Mouse (Mus musculus) kidney, postnatal 25 days (tissue): Measurements from ENCODE around the gene Gtf3c6.
A peak's percentile ranks its signal among the peaks of the same experiment; 100 is the strongest.

ENCODE experiments used
- DNase-seq, 2 experiments: peaks; one replicate each; pipeline ENCODE4 v3.0.0; 2021; ENCODE audit warnings: mixed read lengths in 2 of 2

The Gtf3c6 gene

DNA sequence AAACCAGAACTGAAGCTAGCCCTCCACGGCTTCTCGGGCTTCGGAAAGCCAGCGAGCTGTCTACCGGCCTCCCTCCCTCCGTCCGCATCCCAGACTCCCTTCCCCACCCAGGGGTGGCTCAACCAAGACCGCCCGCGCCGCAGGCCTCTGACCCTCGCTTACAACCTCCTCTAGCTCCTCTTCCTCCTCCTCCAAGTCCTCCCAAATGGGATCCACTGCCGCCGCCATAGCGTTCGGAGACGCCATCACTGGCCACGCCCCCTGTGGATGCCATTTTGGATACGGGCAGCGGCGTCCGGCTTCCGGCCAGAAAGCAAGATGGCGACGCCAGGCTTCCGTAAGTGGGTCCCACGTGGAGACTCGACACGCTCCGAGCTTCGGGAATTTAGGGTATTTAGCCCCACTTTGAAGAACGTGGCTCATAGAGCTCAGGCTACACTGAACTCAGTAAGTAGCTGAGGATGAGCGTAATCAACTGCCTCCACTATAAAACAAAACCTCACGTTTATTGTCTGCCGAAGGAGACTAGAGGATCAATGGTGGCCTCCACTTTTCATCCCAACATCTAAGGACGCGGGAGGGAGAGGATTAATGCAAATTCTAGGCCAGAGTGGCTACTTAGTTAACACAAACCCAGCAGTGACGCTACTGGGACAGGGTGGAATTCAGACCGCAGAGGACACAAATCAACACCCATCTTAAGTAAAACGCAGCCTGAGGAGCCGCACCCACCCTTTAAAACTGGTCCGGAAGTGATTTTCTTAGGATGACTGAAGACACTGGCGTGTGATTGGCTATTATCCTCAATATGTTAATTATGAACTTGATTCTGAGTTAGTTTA is at the start of gene Gtf3c6:
Gene Gtf3c6 (minus strand): TSS at position 695 of the 842 bp plus-strand sequence.
- peak; percentile 94 to 97 for DNase-seq

DNA sequence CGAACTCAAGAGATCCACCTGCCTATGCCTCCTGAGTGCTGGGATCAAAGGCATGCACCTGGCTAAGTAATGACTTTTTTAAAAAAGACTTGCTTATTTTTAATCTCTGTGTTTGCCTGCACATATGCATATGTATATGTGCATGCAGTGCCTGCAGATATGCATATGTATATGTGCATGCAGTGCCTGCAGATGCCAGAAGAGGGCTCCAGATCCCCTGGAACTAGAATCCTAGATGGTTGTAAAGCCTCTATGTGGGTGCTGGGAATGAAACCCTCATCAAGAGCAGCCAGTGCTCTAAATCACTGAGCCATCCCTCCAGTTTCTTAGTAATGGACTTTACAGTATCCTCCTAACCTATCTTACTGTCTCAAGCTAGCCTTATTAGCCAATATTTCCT is 48.1 kb upstream of the Gtf3c6 start:
- DNase-seq: no peak

GRCm38 (mm10) chr10:40302140-40302985 is 44.5 kb upstream of the Gtf3c6 start, which contains the start of gene Amd1:
Amd1 (minus strand) TSS chr10:40302186.
- DNase-seq: peak; percentile 100

DNA sequence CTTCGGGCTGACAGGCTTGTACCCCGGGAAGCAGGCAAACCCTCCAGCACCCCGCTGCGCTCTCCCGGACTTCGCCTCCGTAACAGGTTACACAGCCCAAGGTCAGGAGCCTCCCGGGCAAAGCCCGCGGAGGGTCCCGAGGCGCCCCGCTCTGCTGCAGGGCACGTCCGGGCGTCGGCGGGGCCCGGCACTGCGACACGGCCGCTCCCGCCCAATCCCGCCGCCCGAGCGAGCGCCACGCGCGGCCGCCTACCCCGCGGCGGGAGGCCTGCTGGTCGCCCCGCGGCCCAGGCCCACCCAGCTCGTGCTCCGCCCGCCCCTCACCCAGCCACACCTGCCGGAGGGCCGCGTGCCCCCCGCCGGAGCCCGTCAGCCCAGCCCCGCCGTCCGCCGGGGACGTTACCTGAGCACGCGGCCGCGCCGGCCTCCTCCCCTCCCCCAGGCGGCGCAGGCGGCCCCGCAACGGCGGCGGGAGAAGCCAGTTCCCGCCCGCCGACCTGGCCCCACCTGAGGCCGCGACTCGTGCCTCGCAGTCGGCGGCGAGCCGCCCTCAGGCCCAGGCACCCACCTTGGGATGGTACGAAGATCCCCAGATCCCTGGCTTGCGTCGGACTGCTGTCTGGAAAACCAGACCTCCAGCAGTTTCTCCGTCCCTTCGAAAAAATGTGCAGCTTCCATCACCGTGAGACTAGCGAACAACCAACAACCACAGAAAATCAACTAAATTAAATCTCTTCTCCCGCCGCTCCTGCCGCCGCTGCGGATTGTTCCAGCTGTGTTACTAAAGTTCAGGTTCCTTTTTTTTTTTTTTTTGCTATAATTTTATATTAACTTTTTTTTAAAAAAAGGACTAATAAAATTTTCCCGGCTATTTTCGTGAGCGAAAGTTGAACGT is 43.5 kb upstream of the Gtf3c6 start:
- peak; percentile 27 to 66 for DNase-seq

DNA sequence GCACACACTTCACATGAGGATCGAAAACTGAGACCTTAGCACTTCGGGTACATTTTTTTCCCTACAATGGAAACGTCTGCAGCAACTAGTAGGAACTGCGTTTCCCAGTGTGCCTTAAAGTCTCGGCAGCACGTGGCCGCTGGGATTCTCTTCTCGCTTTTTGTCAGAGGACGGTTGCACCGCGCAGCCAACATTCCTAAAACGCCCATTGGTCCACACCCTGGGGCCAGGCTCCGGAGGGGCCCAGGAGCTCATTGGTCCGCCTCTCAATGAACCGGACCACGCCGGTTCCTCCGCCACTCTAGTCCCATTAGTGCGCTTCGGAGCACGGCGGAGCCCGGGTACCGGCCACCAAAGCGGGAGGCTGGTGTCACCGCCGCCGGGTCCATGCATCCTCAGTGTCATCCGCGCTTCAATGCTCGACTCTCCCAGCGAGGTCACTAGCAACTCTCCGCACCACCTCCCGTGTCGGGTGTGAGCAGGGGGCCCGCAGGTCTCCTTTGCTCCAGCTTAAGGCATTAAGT is 42.8 kb upstream of the Gtf3c6 start:
- DNase-seq: peak; percentile 85 to 95

GRCm38 (mm10) chr10:40292640-40293039 is 34.7 kb upstream of the Gtf3c6 start:
- DNase-seq: no peak

GRCm38 (mm10) chr10:40286767-40287166 is 28.9 kb upstream of the Gtf3c6 start:
- DNase-seq: no peak

DNA sequence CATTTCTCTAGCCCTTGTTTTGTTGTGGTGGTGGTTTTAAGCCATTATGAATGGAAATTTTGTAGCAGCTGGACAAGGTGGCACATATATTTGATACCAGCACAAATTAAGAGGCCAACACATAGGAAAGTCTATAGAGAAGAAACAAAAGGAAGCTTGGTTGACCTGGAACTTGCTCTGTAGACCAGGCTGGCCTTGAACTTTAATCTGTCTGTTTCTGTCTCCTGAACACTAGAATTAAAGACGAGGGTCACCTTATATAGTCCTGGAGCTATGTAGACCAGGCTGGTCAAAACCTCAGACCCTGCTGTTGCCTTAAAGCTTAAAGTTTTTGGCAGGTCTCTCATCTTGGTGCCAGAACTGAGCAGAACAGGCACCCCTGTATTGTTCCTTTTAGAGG is 27.7 kb upstream of the Gtf3c6 start:
- no peak for DNase-seq

GRCm38 (mm10) chr10:40284997-40285396 is 27.1 kb upstream of the Gtf3c6 start:
- DNase-seq: no peak

- DNase-seq: no peak
These were observed 26.4 kb upstream of the Gtf3c6 start for GRCm38 (mm10) chr10:40284179-40284831.

- DNase-seq: no peak
These were observed 25.7 kb upstream of the Gtf3c6 start for GRCm38 (mm10) chr10:40283636-40284035.

DNA sequence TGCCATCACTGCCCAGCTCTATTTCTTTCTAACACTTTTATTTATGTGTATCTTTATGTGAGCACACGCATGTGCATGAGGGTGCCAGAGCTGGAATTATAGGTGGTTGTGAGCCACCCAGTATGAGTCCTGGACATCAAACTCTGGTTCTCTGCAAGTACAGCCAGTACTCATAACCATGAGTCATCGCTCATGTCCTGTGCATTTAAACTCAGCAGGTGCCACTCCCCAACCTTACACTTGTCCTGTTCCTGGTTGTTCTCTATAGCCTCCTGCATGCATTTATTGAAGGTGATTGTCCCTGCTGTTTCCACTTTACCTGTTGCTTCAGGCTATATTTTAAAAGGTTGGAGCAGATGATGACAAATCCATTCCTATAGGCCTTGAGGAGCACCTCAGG is 23.7 kb upstream of the Gtf3c6 start:
- no peak for DNase-seq

- no peak for DNase-seq
These were observed 20.4 kb upstream of the Gtf3c6 start for GRCm38 (mm10) chr10:40278317-40278716.

- no peak for DNase-seq
These were observed 18.1 kb upstream of the Gtf3c6 start for GRCm38 (mm10) chr10:40275991-40276390.

DNA sequence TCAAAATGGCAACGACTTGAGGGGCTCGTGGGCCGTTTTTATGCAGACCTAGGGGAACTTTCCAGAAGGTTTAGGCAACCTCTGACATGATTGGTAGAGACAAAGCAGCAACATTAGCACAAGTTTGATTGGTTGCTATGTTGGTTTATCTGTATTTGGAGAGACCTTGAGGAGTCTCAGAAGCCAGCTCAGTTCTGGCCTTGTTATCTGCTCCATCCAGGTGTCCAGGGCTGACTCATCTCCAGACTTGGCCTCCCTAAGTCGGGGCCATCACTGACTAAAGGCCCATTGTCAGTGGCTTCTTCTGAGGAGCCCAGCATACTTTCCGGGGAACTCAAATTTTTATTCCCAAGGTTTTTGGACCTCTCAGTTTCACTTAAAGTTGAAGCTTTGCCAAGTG is 16.0 kb upstream of the Gtf3c6 start:
- DNase-seq: no peak

DNA sequence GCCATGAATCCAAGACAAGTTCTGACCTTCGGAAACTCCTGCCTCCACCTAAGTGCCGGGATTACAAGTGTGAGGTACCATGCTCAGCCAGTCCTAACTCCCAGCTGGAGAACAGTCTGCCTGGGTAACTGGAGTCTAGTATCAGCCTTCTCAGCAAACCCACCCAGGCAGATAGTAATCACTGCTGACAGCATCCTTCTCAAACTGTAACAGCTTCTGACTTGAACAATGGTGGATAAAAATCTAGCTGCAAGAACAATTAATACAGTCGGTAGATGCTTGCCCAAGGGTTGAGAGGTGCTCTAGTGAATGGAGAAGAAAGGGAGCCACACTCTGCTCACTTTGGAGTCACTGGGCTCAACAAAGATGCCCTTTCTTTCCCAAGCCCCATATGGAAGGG is 13.3 kb upstream of the Gtf3c6 start:
- no peak for DNase-seq

- DNase-seq: no peak
These were observed 7.0 kb upstream of the Gtf3c6 start for GRCm38 (mm10) chr10:40264920-40265319.

- peak; percentile 66 for DNase-seq
These were observed 5.8 kb upstream of the Gtf3c6 start for GRCm38 (mm10) chr10:40263691-40264090.

DNA sequence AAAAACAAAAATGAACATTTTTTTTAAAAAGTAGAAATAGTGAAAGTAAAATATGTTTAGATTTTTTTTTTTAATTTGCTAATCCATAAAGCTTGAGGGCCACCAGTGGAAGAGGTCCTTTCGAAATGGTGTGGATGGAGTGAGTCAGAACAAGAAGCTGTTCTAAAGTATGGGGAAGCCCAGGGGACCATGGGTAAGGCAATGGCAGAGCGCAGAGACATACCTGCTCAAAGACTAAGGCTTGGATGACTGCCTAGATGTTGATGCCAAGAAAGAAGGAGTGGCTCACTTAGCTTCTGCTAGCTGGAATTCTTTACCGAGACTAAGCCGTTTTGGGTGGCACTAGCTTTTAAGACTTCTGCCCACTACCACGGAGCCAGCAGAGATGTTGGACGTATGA is 4.3 kb upstream of the Gtf3c6 start:
- DNase-seq: no peak

DNA sequence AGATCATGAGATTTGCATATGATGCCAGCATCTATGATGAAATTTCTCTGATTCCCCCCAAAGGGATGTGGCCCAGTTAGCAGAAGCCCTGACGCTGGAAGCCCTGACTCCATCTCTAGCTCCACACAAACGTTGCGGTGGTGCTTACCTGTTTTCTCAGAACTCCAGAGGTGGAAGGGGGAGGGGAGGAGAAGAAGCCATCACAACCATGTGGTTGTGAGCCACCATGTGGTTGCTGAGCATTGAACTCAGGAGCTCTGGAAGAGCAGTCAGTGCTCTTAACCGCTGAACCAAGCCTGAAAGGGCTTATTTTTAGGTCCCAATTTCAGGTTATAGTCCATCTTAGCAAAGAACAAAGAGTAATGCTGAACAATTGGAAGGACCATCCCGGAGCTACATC is 2.4 kb upstream of the Gtf3c6 start:
- DNase-seq: no peak

- DNase-seq: no peak
These were observed 1.6 kb upstream of the Gtf3c6 start for GRCm38 (mm10) chr10:40259542-40259941.

- DNase-seq: peak in 1 of 2 experiments; percentile 69
These were observed 1.1 kb upstream of the Gtf3c6 start for GRCm38 (mm10) chr10:40258976-40259375.
